Mouse (Mus musculus) heart, postnatal 14 days (tissue): ENCODE data around the gene Rem1. TPM values are rescaled to one million over a fixed set of nuclear protein-coding genes. Genes with fewer than 3 reads are reported as not detected.
"Not testable (repeated sequence)": the region's sequence is repeated elsewhere in the genome, so short reads cannot be mapped to it uniquely, and the experiment has no call there.

Source experiments
- DNase-seq, 2 experiments: peaks; one replicate each; pipeline ENCODE4 v3.0.0; 2021 to 2022
- intact Hi-C: fragments of 180-260 bp; cut with DNase I; formaldehyde crosslinking; loops from one replicate; pipeline ENCODE4 v1.15.1; 2025
- total RNA-seq, 2 experiments: library from RNA; stranded (reverse); gene quantifications; 2 replicates each; pipeline ENCODE4 v1.2.3; 2021

The Rem1 gene
- total RNA-seq, 2 experiments from 2014 or later = 9.1 to 11.9 TPM

- no peak for DNase-seq
- intact Hi-C loops = no loop called here
Observed at GRCm38 (mm10) chr2:152624566-152624965, 2.2 kb upstream of the Rem1 start.

- intact Hi-C loops = no loop called here
- DNase-seq = no peak
Observed at GRCm38 (mm10) chr2:152625256-152625655, 1.5 kb upstream of the Rem1 start.

- peak in 1 of 2 experiments; percentile 39 for DNase-seq
- intact Hi-C loops = no loop called here
Observed at GRCm38 (mm10) chr2:152628066-152628465, 1.3 kb downstream of the Rem1 start.

- intact Hi-C loops = no loop called here
- no peak for DNase-seq
Observed at GRCm38 (mm10) chr2:152629239-152629638, 2.5 kb downstream of the Rem1 start.

- intact Hi-C loops = no loop called here
- no peak for DNase-seq
Observed at GRCm38 (mm10) chr2:152629904-152630303, 3.2 kb downstream of the Rem1 start.

- intact Hi-C loops = no loop called here
- peak in 1 of 2 experiments; percentile 34 for DNase-seq
Observed at GRCm38 (mm10) chr2:152633334-152633733, 6.6 kb downstream of the Rem1 start.

- intact Hi-C loops = no loop called here
- DNase-seq = no peak
Observed at GRCm38 (mm10) chr2:152634311-152634710, 7.6 kb downstream of the Rem1 start.

- intact Hi-C loops = no loop called here
- peak; percentile 81 to 84 for DNase-seq
Observed at GRCm38 (mm10) chr2:152636246-152637005, 9.7 kb downstream of the Rem1 start.

GRCm38 (mm10) chr2:152637006-152637322 is 10.2 kb downstream of the Rem1 start:
- DNase-seq = no peak
- intact Hi-C loops = no loop called here

- DNase-seq = no peak
- intact Hi-C loops = no loop called here
Observed at GRCm38 (mm10) chr2:152637381-152637780, 10.6 kb downstream of the Rem1 start.

GRCm38 (mm10) chr2:152638865-152639264 is 12.1 kb downstream of the Rem1 start:
- no peak for DNase-seq
- intact Hi-C loops = no loop called here

GRCm38 (mm10) chr2:152639406-152640113 is 12.8 kb downstream of the Rem1 start:
- intact Hi-C loops = no loop called here

GRCm38 (mm10) chr2:152652901-152653620 is 26.3 kb downstream of the Rem1 start:
- intact Hi-C loops = no loop called here
- peak; percentile 57 for DNase-seq

More at GRCm38 (mm10) chr2:152639406-152640113, 12.8 kb downstream of the Rem1 start:
- DNase-seq = peak; percentile 59 to 61

GRCm38 (mm10) chr2:152653874-152654715 is 27.3 kb downstream of the Rem1 start:
- intact Hi-C loops = no loop called here
- DNase-seq = peak; percentile 46 to 53

GRCm38 (mm10) chr2:152657398-152657797 is 30.6 kb downstream of the Rem1 start:
- intact Hi-C loops = loop anchor here (1.0 to 5.0 kb wide), 2 partner anchors 42 to 105 kb away; no protein-coding TSS in a partner anchor
- DNase-seq = peak; percentile 53 to 65

- intact Hi-C loops = loop anchor here (10.0 kb wide), 1 partner anchor 206 kb away; no protein-coding TSS in a partner anchor
- DNase-seq = no peak
Observed at GRCm38 (mm10) chr2:152661163-152661562, 34.4 kb downstream of the Rem1 start.

GRCm38 (mm10) chr2:152666191-152666590 is 39.4 kb downstream of the Rem1 start:
- DNase-seq = not testable (repeated sequence)
- intact Hi-C loops = loop anchor here (10.0 kb wide), 1 partner anchor 211 kb away; no protein-coding TSS in a partner anchor

- peak; percentile 94 to 96 for DNase-seq
- intact Hi-C loops = loop anchor here (10.0 kb wide), 1 partner anchor 214 kb away; no protein-coding TSS in a partner anchor
Observed at GRCm38 (mm10) chr2:152669256-152669638, 42.5 kb downstream of the Rem1 start, which contains the start of gene H13. H13 (plus strand) TSS chr2:152669461.

GRCm38 (mm10) chr2:152669639-152670484 is 43.1 kb downstream of the Rem1 start:
- intact Hi-C loops = loop anchor here (10.0 kb wide), 2 partner anchors 215 to 345 kb away; partner anchors contain the start of gene Pdrg1
- DNase-seq = peak in 1 of 2 experiments; percentile 23
